Mouse (Mus musculus): ENCODE measurements around the gene Cd151.

- TF ChIP-seq CTCF (IDR thresholded peaks at IDR 0.05; ENCODE audit: extremely low read depth, insufficient read depth, low read length), result no peak
- TF ChIP-seq POLR2A (IDR thresholded peaks at IDR 0.05; ENCODE audit: extremely low read depth, insufficient read depth, low read length), result peak; percentile 64; the same call in 1 of the 2 replicates
Measured at GRCm38 (mm10) chr7:141434464-141434863, 32.7 kb upstream of the Cd151 start.
